Mouse (Mus musculus): ENCODE data around the gene Mettl24. TPM values are rescaled to one million over a fixed set of nuclear protein-coding genes. Genes with fewer than 3 reads are reported as not detected.

Gene Mettl24
- polyA plus RNA-seq, 1 experiment: 18.2 TPM

DNA sequence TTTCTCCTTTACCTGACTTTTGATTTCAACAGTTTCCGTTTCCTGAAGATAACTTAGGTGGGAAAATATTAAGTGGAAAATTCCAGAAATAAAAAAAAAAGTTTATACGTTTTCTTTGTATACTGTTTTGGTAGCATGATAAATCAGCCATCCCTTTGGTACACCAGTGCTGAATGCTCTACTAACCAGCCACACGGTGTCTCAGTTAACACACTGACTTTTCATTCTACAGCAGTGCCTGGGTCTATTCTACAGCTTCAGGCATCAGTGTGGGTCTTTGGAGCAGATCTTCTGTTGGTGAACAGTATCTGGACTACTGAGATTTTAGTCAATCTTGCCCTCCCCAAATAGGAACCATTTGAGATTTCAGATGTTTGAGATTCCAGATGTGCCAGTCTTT, 4.6 kb upstream of the Mettl24 start:
- no peak overlapping the region for H3K4me3 ChIP-seq (replicated peaks; ENCODE audit: extremely low read depth, low read depth, low read length)
- WGBS: 68% methylated on average over 3 of the region's 3 CpGs
- no peak for DNase-seq
- H3K4me1 ChIP-seq (ENCODE audit: control insufficient read depth, insufficient read depth, low read length): no peaks in the 10 kb centered on the region
- TF ChIP-seq POLR2A (IDR thresholded peaks at IDR 0.05; ENCODE audit: borderline replicate concordance, extremely low read depth, low read depth, low read length) (no peak), CTCF (IDR thresholded peaks at IDR 0.05; ENCODE audit: insufficient read depth, low read length) (no peak)

- no peak overlapping the region for H3K4me3 ChIP-seq (replicated peaks; ENCODE audit: extremely low read depth, low read depth, low read length)
- 36% methylated on average over 8 of the region's 8 CpGs for WGBS
- peaks cover 9% of the 10 kb centered on the region for H3K4me1 ChIP-seq (ENCODE audit: control insufficient read depth, insufficient read depth, low read length)
- no peak for TF ChIP-seq POLR2A (IDR thresholded peaks at IDR 0.05; ENCODE audit: borderline replicate concordance, extremely low read depth, low read depth, low read length)
- TF ChIP-seq CTCF (IDR thresholded peaks at IDR 0.05; ENCODE audit: insufficient read depth, low read length): no peak
- DNase-seq: no peak
Measured at GRCm38 (mm10) chr10:40682470-40682869, 612 bp upstream of the Mettl24 start.

DNA sequence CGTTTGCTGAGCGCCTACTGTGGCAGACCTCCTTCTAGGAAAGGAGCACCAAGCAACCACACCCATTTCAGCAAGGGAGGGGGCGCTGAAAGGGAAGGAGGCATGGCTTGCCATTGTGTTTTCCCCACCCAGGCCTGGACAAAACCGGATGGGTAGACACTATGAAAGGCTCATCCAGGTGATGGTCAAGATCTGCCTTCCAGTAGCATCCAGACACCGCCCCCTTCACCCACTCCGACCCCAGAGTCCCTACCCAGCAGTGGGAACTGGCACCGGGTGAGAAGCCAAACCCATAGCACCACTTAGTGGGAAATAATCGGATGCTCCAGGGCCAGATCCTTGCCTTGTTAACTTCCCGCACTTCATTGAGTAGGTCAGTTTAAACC, 779 bp downstream of the Mettl24 start:
- TF ChIP-seq POLR2A (IDR thresholded peaks at IDR 0.05; ENCODE audit: borderline replicate concordance, extremely low read depth, low read depth, low read length) (no peak), CTCF (IDR thresholded peaks at IDR 0.05; ENCODE audit: insufficient read depth, low read length) (no peak)
- Histone ChIP-seq H3K4me1 (ENCODE audit: control insufficient read depth, insufficient read depth, low read length) (peaks cover 9% of the 10 kb centered on the region), H3K4me3 (replicated peaks; ENCODE audit: extremely low read depth, low read depth, low read length) (peak overlapping the region; percentile 76)
- whole genome bisulfite sequencing: 54% methylated on average over 9 of the region's 9 CpGs
- DNase-seq: no peak

- H3K4me3 ChIP-seq (replicated peaks; ENCODE audit: extremely low read depth, low read depth, low read length): no peak overlapping the region
- TF ChIP-seq CTCF (IDR thresholded peaks at IDR 0.05; ENCODE audit: insufficient read depth, low read length): no peak
- no peak for TF ChIP-seq POLR2A (IDR thresholded peaks at IDR 0.05; ENCODE audit: borderline replicate concordance, extremely low read depth, low read depth, low read length)
- WGBS: 92% methylated on average over 7 of the region's 7 CpGs
- DNase-seq: no peak
- H3K4me1 ChIP-seq (ENCODE audit: control insufficient read depth, insufficient read depth, low read length): peaks cover 9% of the 10 kb centered on the region
Measured at GRCm38 (mm10) chr10:40684326-40684725, 1.2 kb downstream of the Mettl24 start.

DNA sequence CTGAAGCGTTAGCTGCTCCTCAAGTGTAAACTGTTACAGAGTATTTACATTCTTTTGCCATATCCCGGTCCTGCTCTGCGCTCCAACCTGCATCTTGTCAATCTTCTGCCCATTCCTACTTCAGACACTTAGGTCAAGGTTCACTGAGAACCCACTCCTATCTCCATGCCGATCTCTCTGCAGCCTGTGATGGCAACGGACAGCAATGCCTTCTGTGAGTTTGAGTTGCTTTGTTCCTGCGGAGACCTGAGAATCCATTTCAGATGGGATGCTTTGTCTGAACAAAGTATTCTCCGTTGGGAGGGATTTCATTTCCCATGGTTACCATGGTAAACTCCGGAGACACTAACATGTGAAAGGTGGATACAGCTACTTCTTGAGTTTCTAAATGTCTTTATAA, 2.6 kb downstream of the Mettl24 start:
- 42% methylated on average over 8 of the region's 8 CpGs for WGBS
- no peak for DNase-seq
- H3K4me1 ChIP-seq (ENCODE audit: control insufficient read depth, insufficient read depth, low read length): peaks cover 9% of the 10 kb centered on the region
- H3K4me3 ChIP-seq (replicated peaks; ENCODE audit: extremely low read depth, low read depth, low read length): no peak overlapping the region
- TF ChIP-seq POLR2A (IDR thresholded peaks at IDR 0.05; ENCODE audit: borderline replicate concordance, extremely low read depth, low read depth, low read length): no peak
- no peak for TF ChIP-seq CTCF (IDR thresholded peaks at IDR 0.05; ENCODE audit: insufficient read depth, low read length)

DNA sequence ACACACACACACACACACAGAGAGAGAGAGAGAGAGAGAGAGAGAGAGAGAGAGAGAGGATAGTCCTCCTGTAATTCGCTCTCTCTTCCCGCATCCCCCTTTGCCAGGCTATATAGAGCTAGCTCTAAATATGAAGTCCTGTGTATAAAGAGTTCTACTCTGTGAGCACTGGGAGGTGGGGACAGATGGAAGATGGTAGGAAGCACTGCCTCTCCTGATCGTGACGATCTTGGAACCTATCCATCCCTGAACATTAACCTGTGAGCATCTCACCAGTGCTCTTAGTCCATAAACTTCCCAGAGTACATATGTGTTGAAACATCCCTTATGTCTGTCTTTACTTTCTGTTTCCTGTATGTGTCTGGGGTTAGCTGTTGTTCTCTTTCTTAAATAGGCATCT, 3.9 kb downstream of the Mettl24 start:
- WGBS: 79% methylated on average over 4 of the region's 4 CpGs
- Histone ChIP-seq H3K4me3 (replicated peaks; ENCODE audit: extremely low read depth, low read depth, low read length) (no peak overlapping the region), H3K4me1 (ENCODE audit: control insufficient read depth, insufficient read depth, low read length) (peaks cover 9% of the 10 kb centered on the region)
- no peak for TF ChIP-seq POLR2A (IDR thresholded peaks at IDR 0.05; ENCODE audit: borderline replicate concordance, extremely low read depth, low read depth, low read length)
- TF ChIP-seq CTCF (IDR thresholded peaks at IDR 0.05; ENCODE audit: insufficient read depth, low read length): no peak
- no peak for DNase-seq

DNA sequence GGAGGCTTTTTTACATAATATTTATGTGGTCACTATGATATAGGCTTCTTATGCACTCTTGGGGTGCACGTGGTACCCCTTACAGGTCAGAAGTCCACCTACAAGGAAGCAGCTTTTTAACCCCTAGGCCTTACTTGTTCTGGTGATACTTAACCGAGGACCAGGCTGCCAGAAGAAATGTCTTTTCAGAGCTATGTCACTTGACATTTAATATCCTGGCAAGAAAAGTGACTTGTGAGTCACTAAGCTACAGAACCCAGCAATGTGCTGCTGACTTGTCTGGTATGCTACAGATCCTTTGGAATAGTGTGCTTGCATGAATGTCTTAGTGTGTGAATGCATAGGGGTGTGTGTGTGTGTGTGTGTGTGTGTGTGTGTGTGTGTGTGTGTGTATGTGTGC, 4.3 kb downstream of the Mettl24 start:
- WGBS: 59% methylated on average over 2 of the region's 2 CpGs
- peaks cover 9% of the 10 kb centered on the region for H3K4me1 ChIP-seq (ENCODE audit: control insufficient read depth, insufficient read depth, low read length)
- no peak for DNase-seq
- H3K4me3 ChIP-seq (replicated peaks; ENCODE audit: extremely low read depth, low read depth, low read length): no peak overlapping the region
- TF ChIP-seq CTCF (IDR thresholded peaks at IDR 0.05; ENCODE audit: insufficient read depth, low read length): no peak
- TF ChIP-seq POLR2A (IDR thresholded peaks at IDR 0.05; ENCODE audit: borderline replicate concordance, extremely low read depth, low read depth, low read length): no peak

- TF ChIP-seq POLR2A (IDR thresholded peaks at IDR 0.05; ENCODE audit: borderline replicate concordance, extremely low read depth, low read depth, low read length) (no peak), CTCF (IDR thresholded peaks at IDR 0.05; ENCODE audit: insufficient read depth, low read length) (no peak)
- Histone ChIP-seq H3K4me3 (replicated peaks; ENCODE audit: extremely low read depth, low read depth, low read length) (no peak overlapping the region), H3K4me1 (ENCODE audit: control insufficient read depth, insufficient read depth, low read length) (peaks cover 9% of the 10 kb centered on the region)
- no peak for DNase-seq
- WGBS: 74% methylated on average over 6 of the region's 6 CpGs
Measured at GRCm38 (mm10) chr10:40688266-40688665, 5.2 kb downstream of the Mettl24 start.

DNA sequence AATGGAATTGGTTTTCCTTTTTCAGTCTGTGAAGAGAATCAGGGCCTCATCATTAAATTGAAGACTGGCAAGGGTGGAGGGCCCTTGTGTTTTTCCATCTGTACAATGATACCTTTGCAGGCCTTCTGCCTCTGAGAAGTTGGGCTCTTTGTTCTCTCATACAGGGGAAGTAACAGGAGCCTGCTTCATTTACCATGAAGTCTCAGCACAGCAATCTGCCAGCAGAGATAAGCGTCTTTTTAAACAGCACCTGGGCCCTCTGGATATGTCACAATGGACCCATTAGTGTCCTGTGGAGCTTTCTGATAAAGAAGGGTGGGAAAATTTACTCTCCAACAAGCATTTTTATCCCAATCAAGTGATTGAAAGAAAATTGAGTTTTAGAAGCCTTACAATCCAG, 5.8 kb downstream of the Mettl24 start:
- no peak for DNase-seq
- H3K4me3 ChIP-seq (replicated peaks; ENCODE audit: extremely low read depth, low read depth, low read length): no peak overlapping the region
- TF ChIP-seq POLR2A (IDR thresholded peaks at IDR 0.05; ENCODE audit: borderline replicate concordance, extremely low read depth, low read depth, low read length) (no peak), CTCF (IDR thresholded peaks at IDR 0.05; ENCODE audit: insufficient read depth, low read length) (no peak)
- WGBS: 64% methylated on average over 1 of the region's 1 CpGs
- H3K4me1 ChIP-seq (ENCODE audit: control insufficient read depth, insufficient read depth, low read length): peaks cover 7% of the 10 kb centered on the region

DNA sequence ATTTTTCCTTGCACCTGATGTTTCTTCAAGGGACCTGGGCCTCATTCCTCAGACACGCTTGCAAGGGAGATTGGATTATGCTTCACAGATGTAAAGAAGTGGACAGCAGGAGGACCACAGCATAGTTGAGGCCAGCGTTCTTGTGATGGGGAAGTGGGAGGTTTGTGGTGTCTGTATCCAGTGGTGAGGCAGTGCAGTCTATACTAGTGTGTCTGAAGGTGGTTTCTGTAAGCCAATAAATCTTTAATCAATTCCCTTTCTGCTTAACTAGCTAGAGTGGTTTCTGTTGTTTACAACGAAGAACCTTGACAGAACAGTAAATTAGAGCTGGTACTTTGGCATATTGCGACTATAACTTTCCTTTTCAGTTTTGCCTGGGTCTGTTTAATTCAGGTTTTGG, 15.6 kb downstream of the Mettl24 start:
- TF ChIP-seq POLR2A (IDR thresholded peaks at IDR 0.05; ENCODE audit: borderline replicate concordance, extremely low read depth, low read depth, low read length): no peak
- TF ChIP-seq CTCF (IDR thresholded peaks at IDR 0.05; ENCODE audit: insufficient read depth, low read length): no peak
- 71% methylated on average over 4 of the region's 4 CpGs for WGBS
- Histone ChIP-seq H3K4me3 (replicated peaks; ENCODE audit: extremely low read depth, low read depth, low read length) (no peak overlapping the region), H3K4me1 (ENCODE audit: control insufficient read depth, insufficient read depth, low read length) (peaks cover 10% of the 10 kb centered on the region)
- no peak for DNase-seq

All from lung, adult 2 months (tissue).